Mouse (Mus musculus) megakaryocyte progenitor cell, adult 5-6 weeks (primary cell): Measurements from ENCODE around the gene Nedd9. TPM values are rescaled to one million over a fixed set of nuclear protein-coding genes. Genes with fewer than 3 reads are reported as not detected.
A peak's percentile ranks its signal among the peaks of the same experiment; 100 is the strongest.

Experiments
- ATAC-seq: replicated peaks from 2 replicates; pipeline ENCODE4 v1.8.0; 2016; ENCODE audit warnings: mild to moderate bottlenecking, moderate TSS enrichment, inconsistent platforms; ENCODE audit not compliant: poor library complexity
- total RNA-seq, 2 experiments: library from RNA; stranded (forward) in 1 of 2; stranded (reverse) in 1 of 2; fragments of 157-497, 149-512 nt in 1 of 2; fragments of 200-1000 nt in 1 of 2; gene quantifications; 2 replicates each; pipeline versions ENCODE4 v1.2.3 to v1.2.4; 2015 to 2017

Nedd9 gene
- total RNA-seq, 2 experiments from 2014 or later: 18.6 to 23.1 TPM

- ATAC-seq: no peak
Measured at GRCm38 (mm10) chr13:41491981-41492702, 5.0 kb upstream of the Nedd9 start.

DNA sequence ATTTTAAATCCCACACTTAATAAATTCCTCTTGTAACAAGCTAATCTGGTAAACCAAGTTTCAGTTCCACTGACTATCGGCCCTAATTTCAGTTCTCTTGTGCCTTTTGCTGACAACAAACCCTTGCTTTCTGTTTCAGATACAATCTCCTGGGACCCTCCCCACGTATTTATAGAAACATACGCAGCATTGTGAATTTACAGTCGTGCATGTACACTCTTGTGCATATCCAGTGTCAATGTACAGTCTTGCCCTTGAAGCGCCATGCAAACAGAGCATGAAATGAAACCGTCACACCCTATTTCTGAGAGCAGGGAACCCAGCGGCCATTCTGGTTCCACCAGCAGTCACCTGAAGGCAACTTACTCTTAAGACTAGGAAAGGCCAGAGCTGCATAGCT lies 4.4 kb upstream of the Nedd9 start:
- ATAC-seq: no peak

DNA sequence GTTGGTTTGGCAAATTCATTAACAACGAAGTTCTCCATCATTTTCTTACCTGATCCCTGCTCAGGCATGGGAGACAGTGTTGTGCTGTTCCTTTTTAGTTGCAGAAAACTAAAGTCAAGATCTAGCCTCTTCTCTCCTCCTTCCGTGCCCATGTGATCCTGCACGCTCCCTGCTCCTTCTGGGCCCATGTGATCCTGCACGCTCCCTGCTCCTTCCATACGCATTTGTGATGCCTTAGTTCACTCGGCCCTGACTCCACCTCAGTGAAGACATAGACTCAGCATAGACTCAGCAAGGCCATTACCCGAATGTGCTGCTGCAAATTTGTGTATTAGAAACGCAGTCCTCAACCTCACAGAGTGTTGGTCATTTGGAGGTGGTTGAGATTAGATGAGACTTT lies 3.1 kb upstream of the Nedd9 start:
- ATAC-seq: no peak

DNA sequence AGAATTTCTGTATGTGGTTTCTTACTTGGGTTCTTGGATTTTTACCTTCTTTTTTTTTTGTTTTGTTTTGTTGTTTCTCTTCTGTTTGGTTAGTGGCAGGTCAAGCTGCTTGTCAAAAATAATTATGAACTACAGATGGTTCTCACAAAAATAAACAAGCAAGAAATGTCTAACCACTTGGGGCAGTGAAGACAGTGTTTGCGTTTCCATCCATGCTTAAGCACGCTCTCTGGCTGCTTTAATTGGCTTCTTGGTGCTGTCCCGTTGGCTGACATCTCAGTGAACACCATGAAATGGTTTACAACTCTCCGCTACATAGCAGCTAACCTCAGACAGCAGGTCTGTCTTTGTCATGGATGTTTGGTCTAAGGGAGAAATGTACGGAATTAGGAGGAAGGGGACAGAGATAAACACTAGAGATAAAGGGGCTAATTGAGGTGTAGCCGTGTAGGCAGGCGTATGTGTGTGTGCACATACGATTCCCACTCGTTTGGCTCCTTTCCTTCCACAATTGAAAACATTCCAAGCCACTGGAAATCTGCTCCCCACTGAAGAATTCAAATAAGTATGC lies 2.6 kb upstream of the Nedd9 start:
- no peak for ATAC-seq

DNA sequence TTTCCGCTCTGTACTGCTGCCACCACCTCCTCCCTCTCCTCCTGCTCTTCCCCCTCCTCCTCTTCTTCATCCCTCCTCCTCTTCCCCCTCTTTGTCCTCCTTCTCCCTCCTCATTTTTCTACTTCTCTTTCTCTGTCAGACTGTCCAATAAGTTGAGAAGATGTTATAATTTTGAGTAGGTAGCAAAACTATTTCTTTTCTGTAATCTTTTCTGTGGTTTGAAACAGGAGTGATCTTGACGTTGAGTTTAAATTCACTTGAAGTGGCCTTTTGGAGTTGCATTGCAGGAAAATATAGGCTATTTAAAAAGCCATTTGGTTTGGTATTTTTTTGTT lies 214 bp upstream of the Nedd9 start:
- ATAC-seq: no peak

DNA sequence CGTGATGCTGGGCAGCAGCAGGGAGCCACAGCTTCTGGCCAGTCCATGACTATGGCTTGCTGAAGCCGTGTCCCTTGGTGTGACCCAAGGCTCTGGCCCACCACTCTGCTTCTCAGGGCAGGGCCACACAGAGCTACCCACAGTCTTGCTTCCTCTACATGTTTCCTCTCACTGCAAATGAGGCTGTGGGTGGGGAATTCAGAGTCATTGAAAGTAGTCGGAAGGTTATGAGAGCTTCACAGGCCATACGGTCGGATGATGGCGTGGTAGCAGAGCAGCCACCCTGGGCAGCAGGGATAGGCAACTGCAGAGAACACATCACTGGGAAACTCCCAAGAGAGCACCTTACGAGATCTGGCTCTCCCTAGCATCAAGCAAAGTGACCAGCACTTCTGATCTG lies 3.2 kb downstream of the Nedd9 start:
- ATAC-seq: no peak

DNA sequence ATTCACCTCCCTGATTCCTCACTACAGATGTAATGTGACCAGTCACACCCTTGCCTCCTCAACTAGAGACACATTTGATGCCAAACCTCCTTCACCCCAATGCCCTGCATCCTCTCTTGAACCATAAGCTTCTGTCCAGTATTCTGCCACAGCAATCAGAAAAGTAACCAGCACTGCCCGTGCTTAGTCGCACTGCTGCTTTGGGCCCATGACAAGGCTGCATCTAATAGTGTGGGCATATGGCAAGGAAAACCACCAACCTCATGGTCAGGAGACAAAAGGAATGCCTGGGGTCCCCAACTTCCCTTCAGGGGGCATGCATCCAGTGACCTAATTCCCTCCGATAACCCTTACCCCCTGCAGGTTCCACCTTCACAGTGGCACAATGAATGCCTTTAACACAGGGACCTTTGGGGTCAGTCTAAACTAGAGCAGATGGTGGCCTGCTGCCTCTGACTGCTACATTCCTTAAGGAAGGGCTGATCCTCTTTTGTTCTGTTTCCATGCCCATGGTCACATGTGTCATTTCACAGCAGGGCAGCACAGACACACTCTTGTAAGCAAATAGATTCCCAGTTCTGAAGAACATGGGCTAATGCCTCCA lies 4.7 kb downstream of the Nedd9 start:
- no peak for ATAC-seq

DNA sequence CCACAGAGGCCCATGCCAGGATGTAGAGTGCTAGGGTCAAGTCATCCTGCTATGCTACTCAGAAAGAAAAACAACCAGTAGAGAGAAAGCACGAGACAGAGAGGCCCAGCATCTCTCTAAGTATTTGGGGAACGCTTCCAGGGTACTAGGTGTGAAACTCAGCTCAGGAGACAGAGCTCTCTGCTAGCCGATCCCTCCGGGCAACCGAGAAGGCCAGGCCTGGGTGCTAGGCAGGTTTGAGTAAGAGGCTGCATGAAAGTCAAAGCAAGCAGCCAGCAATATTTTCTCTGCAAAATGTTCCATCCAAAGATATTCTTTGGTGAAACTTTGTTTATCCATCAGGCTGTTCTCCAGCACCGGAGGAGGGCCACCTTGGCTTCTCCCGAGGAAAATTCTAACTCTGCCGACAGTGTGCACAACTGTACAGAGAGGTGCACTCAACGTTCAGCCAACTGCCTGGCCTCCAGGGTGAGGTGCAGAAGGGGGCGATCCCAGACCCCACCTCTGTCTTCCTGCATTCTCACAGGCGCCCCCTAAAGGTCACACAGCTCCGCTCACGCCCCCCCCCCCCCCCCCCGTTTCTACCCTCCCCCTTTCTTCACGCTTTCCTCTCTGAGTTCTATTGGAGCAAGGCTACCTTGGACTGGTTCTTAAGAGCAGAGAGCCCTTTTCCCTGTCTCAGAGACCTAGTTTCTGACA lies 7.3 kb downstream of the Nedd9 start:
- ATAC-seq: no peak

GRCm38 (mm10) chr13:41476216-41476615 lies 10.9 kb downstream of the Nedd9 start:
- ATAC-seq: no peak

DNA sequence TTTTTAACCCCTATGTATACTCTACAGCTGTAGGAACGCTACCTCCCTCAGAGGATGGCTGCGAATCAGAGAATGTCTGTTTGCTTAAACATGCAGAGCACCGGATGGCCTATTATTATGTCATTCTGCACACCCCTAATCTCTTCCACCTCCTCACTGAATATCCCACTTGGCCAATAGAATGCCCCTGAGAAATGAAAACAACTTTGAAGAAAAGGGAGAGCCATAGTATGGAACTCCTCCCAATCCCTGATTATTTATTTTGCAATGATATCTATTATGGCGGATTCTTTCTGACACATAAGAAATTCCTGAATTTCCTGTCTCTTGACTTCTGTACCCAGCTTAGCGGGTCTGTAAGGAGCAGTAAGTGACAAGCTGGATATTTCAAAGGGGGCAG lies 12.8 kb downstream of the Nedd9 start:
- ATAC-seq: no peak

GRCm38 (mm10) chr13:41473504-41473903 lies 13.7 kb downstream of the Nedd9 start:
- peak; percentile 92 for ATAC-seq

DNA sequence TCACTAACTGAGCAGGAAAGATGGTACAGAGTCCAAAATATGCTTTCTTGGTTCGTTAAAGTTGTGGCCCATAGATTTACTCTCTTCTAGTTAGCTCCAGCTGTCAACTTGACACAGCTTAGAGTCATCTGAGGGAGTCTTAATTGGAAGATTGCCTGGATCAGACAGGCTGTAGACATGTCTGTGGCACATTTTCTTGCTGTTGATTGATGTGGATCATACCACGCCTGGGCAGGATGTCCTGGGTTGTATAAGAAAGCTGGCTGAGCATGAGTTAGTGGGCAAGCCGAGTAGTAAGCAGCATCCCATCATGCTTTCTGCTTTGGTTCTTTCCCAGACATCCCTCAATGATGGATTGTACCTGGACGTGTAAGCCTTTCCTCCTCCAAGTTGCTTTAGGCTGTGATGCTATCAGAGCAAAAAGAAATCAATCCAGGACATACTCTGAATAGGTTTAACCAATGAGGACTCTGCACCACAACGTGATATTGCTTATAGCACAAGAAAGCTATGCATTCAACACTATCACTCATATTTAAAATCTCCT lies 14.2 kb downstream of the Nedd9 start:
- ATAC-seq: no peak

- peak; percentile 44 for ATAC-seq
Measured at GRCm38 (mm10) chr13:41468277-41468676, 18.9 kb downstream of the Nedd9 start.

GRCm38 (mm10) chr13:41467036-41467435 lies 20.1 kb downstream of the Nedd9 start:
- ATAC-seq: peak; percentile 89

DNA sequence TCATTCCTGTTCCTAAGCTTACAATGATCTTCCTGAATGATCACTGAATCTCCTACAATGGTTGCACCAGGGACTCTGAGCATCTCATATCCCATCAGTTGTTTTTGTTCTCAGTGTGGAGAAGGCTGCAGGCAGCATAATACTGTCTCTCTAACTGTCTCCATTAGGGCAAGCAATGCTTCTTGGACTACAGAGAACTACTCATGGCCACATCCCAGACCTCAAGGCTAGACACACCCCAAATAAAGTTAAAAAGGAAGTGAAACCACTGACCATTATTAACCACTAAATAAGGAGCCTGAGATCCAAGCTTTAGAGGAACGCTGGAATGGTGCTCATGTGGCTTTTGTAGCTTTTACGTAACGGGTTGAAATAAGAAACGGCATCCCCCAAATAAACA lies 20.5 kb downstream of the Nedd9 start:
- ATAC-seq: peak; percentile 74

DNA sequence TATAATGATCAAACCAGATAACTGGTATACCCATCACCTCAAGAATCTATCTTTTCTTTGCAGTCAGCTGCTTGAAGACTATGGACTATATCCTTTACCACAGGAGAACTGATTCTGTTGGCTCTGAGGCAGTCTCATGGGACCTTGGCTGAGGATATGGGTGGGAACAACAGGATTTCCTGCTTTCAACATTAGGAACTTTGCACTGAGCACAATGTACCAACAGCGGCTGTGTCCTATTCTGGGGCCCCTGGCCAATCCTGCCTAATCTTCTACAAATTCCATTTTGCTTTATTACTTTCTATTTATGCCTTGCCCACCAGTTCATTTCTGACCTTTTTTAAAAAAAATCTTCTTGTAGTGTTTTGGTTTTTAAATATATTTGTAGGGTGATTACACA lies 21.0 kb downstream of the Nedd9 start:
- ATAC-seq: no peak; the same call in 1 of the 2 replicates

- ATAC-seq: no peak
Measured at GRCm38 (mm10) chr13:41461418-41461817, 25.7 kb downstream of the Nedd9 start.

GRCm38 (mm10) chr13:41459683-41460286 lies 27.4 kb downstream of the Nedd9 start:
- ATAC-seq: peak; percentile 67

DNA sequence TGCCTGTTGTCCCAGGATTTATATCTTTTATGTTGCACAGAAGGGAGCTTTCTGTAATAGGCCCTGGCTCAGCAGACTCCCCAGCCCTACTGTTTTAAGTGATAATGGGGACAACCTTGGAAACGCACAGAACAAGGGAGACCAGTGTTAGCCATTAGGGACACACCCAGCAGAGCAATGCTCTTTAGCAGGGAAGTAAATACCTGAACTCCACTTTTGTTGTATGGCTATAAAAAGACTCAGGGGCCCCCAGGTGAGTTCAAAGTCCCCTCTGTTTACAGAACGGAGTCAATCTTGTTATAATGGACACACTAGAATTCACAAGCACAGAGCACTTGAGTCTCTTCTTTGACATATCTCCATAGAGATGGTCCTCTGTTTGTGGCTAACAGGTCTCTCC lies 28.5 kb downstream of the Nedd9 start:
- no peak for ATAC-seq

GRCm38 (mm10) chr13:41457798-41458390 lies 29.3 kb downstream of the Nedd9 start:
- ATAC-seq: no peak
